Mouse (Mus musculus) liver, embryonic 12.5 days (tissue): ENCODE data around the gene Tmem202. TPM values are rescaled to one million over a fixed set of nuclear protein-coding genes. Genes with fewer than 3 reads are reported as not detected.

Source experiments
- ATAC-seq: fragments of 200-750 bp; cut with Nextera tagmentation; 2 replicates; pipeline ENCODE4 v1.8.0; 2017; ENCODE audit warnings: moderate number of reproducible peaks, mild to moderate bottlenecking, moderate library complexity
- H3K27ac ChIP-seq: fragments of 300-500 bp; sonication (generic); 2 replicates; pipeline ENCODE4 v1.5.1; 2016; ENCODE audit warnings: mild to moderate bottlenecking
- H3K27me3 ChIP-seq: fragments of 300-500 bp; sonication (generic); replicated peaks from 2 replicates; pipeline ENCODE4 v1.6.1; 2016; ENCODE audit warnings: mild to moderate bottlenecking, moderate library complexity
- H3K36me3 ChIP-seq: fragments of 300-500 bp; sonication (generic); 2 replicates; pipeline ENCODE4 v1.6.1; 2016; ENCODE audit warnings: mild to moderate bottlenecking, moderate library complexity
- H3K4me1 ChIP-seq: fragments of 300-500 bp; sonication (generic); 2 replicates; pipeline ENCODE4 v1.6.1; 2016
- H3K4me2 ChIP-seq: fragments of 300-500 bp; sonication (generic); 2 replicates; pipeline ENCODE4 v1.6.1; 2016; ENCODE audit warnings: mild to moderate bottlenecking, moderate library complexity
- H3K4me3 ChIP-seq: fragments of 300-500 bp; sonication (generic); 2 replicates; pipeline ENCODE4 v1.5.1; 2016; ENCODE audit warnings: mild to moderate bottlenecking, moderate library complexity
- H3K9ac ChIP-seq: fragments of 300-500 bp; sonication (generic); 2 replicates; pipeline ENCODE4 v1.6.1; 2016; ENCODE audit warnings: mild to moderate bottlenecking, moderate library complexity
- H3K9me3 ChIP-seq: fragments of 300-500 bp; sonication (generic); replicated peaks from 2 replicates; pipeline ENCODE4 v1.6.1; 2016; ENCODE audit warnings: mild to moderate bottlenecking, moderate library complexity
- WGBS: fragments of 180-500 bp; shearing (Covaris S2); methylation state at CpG from one replicate; pipeline ENCODE4 v1.1.7; 2016; ENCODE audit not compliant: insufficient replicate concordance; 5-methylcytosine and 5-hydroxymethylcytosine counted together
- polyA plus RNA-seq: library from polyadenylated mRNA; unstranded; fragments of >200 nt; fragmentation: Nextera tagmentation; extraction: Ambion mirVana; gene quantifications from 2 replicates; pipeline ENCODE4 v1.2.1, GENCODE M21; 2016

The Tmem202 gene
- not detected in 2 replicates for polyA plus RNA-seq

GRCm38 (mm10) chr9:59539441-59540137 lies at the start of gene Tmem202, which contains the start of gene Hexa:
Gene Tmem202 (minus strand): TSS chr9:59539847.
Gene Hexa (plus strand): TSS chr9:59539540.
- no peaks in the 10 kb centered on the region for H3K36me3 ChIP-seq
- H3K4me1 ChIP-seq: peaks cover 38% of the 10 kb centered on the region
- peak within 1 kb of the TSS; percentile 72 for H3K9ac ChIP-seq
- WGBS: 3% methylated on average over 55 of the region's 55 CpGs
- peak; percentile 73 for ATAC-seq
- H3K27me3 ChIP-seq: no peaks in the 10 kb centered on the region
- peak within 1 kb of the TSS; percentile 92 for H3K4me2 ChIP-seq
- peak within 1 kb of the TSS; percentile 53 for H3K27ac ChIP-seq
- no peaks in the 10 kb centered on the region for H3K9me3 ChIP-seq
- H3K4me3 ChIP-seq: peak within 1 kb of the TSS; percentile 68

- 41% methylated on average over 12 of the region's 12 CpGs for WGBS
- Histone ChIP-seq H3K27me3 (peaks cover 87% of the 10 kb centered on the region), H3K9ac (no peak overlapping the region), H3K36me3 (no peaks in the 10 kb centered on the region), H3K4me3 (no peak overlapping the region), H3K4me2 (no peak overlapping the region), H3K4me1 (no peaks in the 10 kb centered on the region), H3K27ac (no peak overlapping the region), H3K9me3 (no peaks in the 10 kb centered on the region)
- ATAC-seq: no peak
Observed at GRCm38 (mm10) chr9:59588710-59589671, 49.3 kb upstream of the Tmem202 start.

- Histone ChIP-seq H3K4me1 (no peaks in the 10 kb centered on the region), H3K4me2 (no peak overlapping the region), H3K9ac (no peak overlapping the region), H3K27ac (no peak overlapping the region), H3K4me3 (no peak overlapping the region), H3K27me3 (peaks cover 94% of the 10 kb centered on the region), H3K36me3 (no peaks in the 10 kb centered on the region), H3K9me3 (no peaks in the 10 kb centered on the region)
- WGBS: 52% methylated on average over 5 of the region's 5 CpGs
- no peak for ATAC-seq
Observed at GRCm38 (mm10) chr9:59588252-59588651, 48.6 kb upstream of the Tmem202 start.

- H3K4me3 ChIP-seq: no peak overlapping the region
- H3K9me3 ChIP-seq: no peaks in the 10 kb centered on the region
- peaks cover 95% of the 10 kb centered on the region for H3K27me3 ChIP-seq
- H3K27ac ChIP-seq: no peak overlapping the region
- H3K36me3 ChIP-seq: no peaks in the 10 kb centered on the region
- H3K4me1 ChIP-seq: no peaks in the 10 kb centered on the region
- no peak for ATAC-seq
- 8% methylated on average over 13 of the region's 13 CpGs for WGBS
- no peak overlapping the region for H3K9ac ChIP-seq
- H3K4me2 ChIP-seq: peak overlapping the region; percentile 27
Observed at GRCm38 (mm10) chr9:59584871-59585308, 45.2 kb upstream of the Tmem202 start.

GRCm38 (mm10) chr9:59578505-59578867 lies 38.8 kb upstream of the Tmem202 start:
- Histone ChIP-seq H3K4me2 (peak overlapping the region; percentile 97), H3K27ac (no peak overlapping the region), H3K27me3 (peaks cover 88% of the 10 kb centered on the region), H3K9me3 (no peaks in the 10 kb centered on the region), H3K36me3 (no peaks in the 10 kb centered on the region), H3K9ac (0 out of 2 replicates have a peak overlapping the region, but pooled peaks have one; percentile 45), H3K4me3 (peak overlapping the region; percentile 64), H3K4me1 (peaks cover 18% of the 10 kb centered on the region)
- ATAC-seq: no peak
- WGBS: 2% methylated on average over 20 of the region's 20 CpGs

GRCm38 (mm10) chr9:59577844-59578504 lies 38.3 kb upstream of the Tmem202 start, which contains the start of gene Celf6:
Gene Celf6 (plus strand): TSS chr9:59577917.
- H3K4me3 ChIP-seq: peak within 1 kb of the TSS; percentile 64
- ATAC-seq: peak; percentile 95
- H3K27me3 ChIP-seq: peaks cover 85% of the 10 kb centered on the region
- 1% methylated on average over 55 of the region's 61 CpGs for WGBS
- peaks cover 18% of the 10 kb centered on the region for H3K4me1 ChIP-seq
- H3K9me3 ChIP-seq: no peaks in the 10 kb centered on the region
- H3K4me2 ChIP-seq: peak within 1 kb of the TSS; percentile 97
- H3K9ac ChIP-seq: 0 out of 2 replicates have a peak within 1 kb of the TSS, but pooled peaks have one; percentile 45
- H3K36me3 ChIP-seq: no peaks in the 10 kb centered on the region
- no peak within 1 kb of the TSS for H3K27ac ChIP-seq

- Histone ChIP-seq H3K4me3 (peak overlapping the region; percentile 64), H3K4me2 (peak overlapping the region; percentile 97), H3K4me1 (peaks cover 18% of the 10 kb centered on the region), H3K27me3 (peaks cover 80% of the 10 kb centered on the region), H3K9ac (no peak overlapping the region), H3K27ac (no peak overlapping the region), H3K9me3 (no peaks in the 10 kb centered on the region), H3K36me3 (no peaks in the 10 kb centered on the region)
- WGBS: 17% methylated on average over 13 of the region's 13 CpGs
- ATAC-seq: no peak
Observed at GRCm38 (mm10) chr9:59577401-59577800, 37.8 kb upstream of the Tmem202 start.

GRCm38 (mm10) chr9:59571852-59572251 lies 32.2 kb upstream of the Tmem202 start:
- no peak overlapping the region for H3K9ac ChIP-seq
- H3K4me1 ChIP-seq: no peaks in the 10 kb centered on the region
- H3K36me3 ChIP-seq: no peaks in the 10 kb centered on the region
- no peak for ATAC-seq
- WGBS: 49% methylated on average over 2 of the region's 2 CpGs
- no peak overlapping the region for H3K4me2 ChIP-seq
- no peak overlapping the region for H3K4me3 ChIP-seq
- H3K9me3 ChIP-seq: no peaks in the 10 kb centered on the region
- peaks cover 42% of the 10 kb centered on the region for H3K27me3 ChIP-seq
- H3K27ac ChIP-seq: no peak overlapping the region

- H3K9me3 ChIP-seq: no peaks in the 10 kb centered on the region
- peaks cover 31% of the 10 kb centered on the region for H3K36me3 ChIP-seq
- WGBS: 19% methylated on average over 6 of the region's 6 CpGs
- H3K27me3 ChIP-seq: peaks cover 18% of the 10 kb centered on the region
- no peaks in the 10 kb centered on the region for H3K4me1 ChIP-seq
- no peak overlapping the region for H3K4me3 ChIP-seq
- H3K9ac ChIP-seq: no peak overlapping the region
- no peak overlapping the region for H3K4me2 ChIP-seq
- ATAC-seq: peak; percentile 55; the same call in 1 of the 2 replicates
- H3K27ac ChIP-seq: no peak overlapping the region
Observed at GRCm38 (mm10) chr9:59567111-59567510, 27.5 kb upstream of the Tmem202 start.

GRCm38 (mm10) chr9:59565600-59565999 lies 26.0 kb upstream of the Tmem202 start:
- Histone ChIP-seq H3K4me1 (no peaks in the 10 kb centered on the region), H3K36me3 (peaks cover 46% of the 10 kb centered on the region), H3K4me3 (no peak overlapping the region), H3K27ac (no peak overlapping the region), H3K9me3 (no peaks in the 10 kb centered on the region), H3K4me2 (no peak overlapping the region), H3K27me3 (peaks cover 18% of the 10 kb centered on the region), H3K9ac (no peak overlapping the region)
- WGBS: 11% methylated on average over 4 of the region's 4 CpGs
- peak; percentile 65; the same call in 1 of the 2 replicates for ATAC-seq

- peaks cover 28% of the 10 kb centered on the region for H3K36me3 ChIP-seq
- 62% methylated on average over 4 of the region's 4 CpGs for WGBS
Observed at GRCm38 (mm10) chr9:59553719-59554118, 14.1 kb upstream of the Tmem202 start.

More at GRCm38 (mm10) chr9:59553719-59554118, 14.1 kb upstream of the Tmem202 start:
- no peak overlapping the region for H3K4me3 ChIP-seq
- ATAC-seq: no peak
- no peaks in the 10 kb centered on the region for H3K4me1 ChIP-seq
- H3K27ac ChIP-seq: no peak overlapping the region
- H3K9me3 ChIP-seq: no peaks in the 10 kb centered on the region
- H3K4me2 ChIP-seq: no peak overlapping the region
- H3K27me3 ChIP-seq: no peaks in the 10 kb centered on the region
- H3K9ac ChIP-seq: no peak overlapping the region
